Mouse (Mus musculus) stomach, postnatal 0 days (tissue): Measurements from ENCODE around the gene Pcbd1. TPM values are rescaled to one million over a fixed set of nuclear protein-coding genes. Genes with fewer than 3 reads are reported as not detected.

Experiments
- ATAC-seq: fragments of 200-750 bp; cut with Nextera tagmentation; 2 replicates; pipeline ENCODE4 v1.8.0; 2017; ENCODE audit not compliant: low FRiP score, low TSS enrichment
- DNase-seq: peaks from one replicate; pipeline ENCODE4 v3.0.0-alpha.2; 2016; ENCODE audit warnings: low spot score
- H3K27ac ChIP-seq: fragments of 300-500 bp; sonication (generic); replicated peaks from 2 replicates; pipeline ENCODE4 v1.5.1; 2014; ENCODE audit warnings: mild to moderate bottlenecking, control low read depth
- H3K27me3 ChIP-seq: fragments of 300-500 bp; sonication (generic); 2 replicates; pipeline ENCODE4 v1.6.1; 2014; ENCODE audit warnings: low read length; ENCODE audit not compliant: control insufficient read depth, insufficient read depth
- H3K36me3 ChIP-seq: fragments of 300-500 bp; sonication (generic); 2 replicates; pipeline ENCODE4 v1.6.1; 2014; ENCODE audit warnings: low read length, mixed read lengths; ENCODE audit not compliant: control insufficient read depth, insufficient read depth
- H3K4me1 ChIP-seq: fragments of 300-500 bp; sonication (generic); replicated peaks from 2 replicates; pipeline ENCODE4 v1.6.1; 2014; ENCODE audit warnings: antibody characterized with exemption; ENCODE audit not compliant: control insufficient read depth, insufficient read depth
- H3K4me2 ChIP-seq: fragments of 300-500 bp; sonication (generic); replicated peaks from 2 replicates; pipeline ENCODE4 v1.6.1; 2014; ENCODE audit warnings: low read depth, mild to moderate bottlenecking, control low read depth, moderate library complexity
- H3K4me3 ChIP-seq: fragments of 300-500 bp; sonication (generic); 2 replicates; pipeline ENCODE4 v1.5.1; 2014; ENCODE audit warnings: low read depth, low read length, control low read depth
- H3K9ac ChIP-seq: fragments of 300-500 bp; sonication (generic); 2 replicates; pipeline ENCODE4 v1.6.1; 2014; ENCODE audit warnings: mild to moderate bottlenecking, low read length, control low read depth, mixed read lengths
- H3K9me3 ChIP-seq: fragments of 300-500 bp; sonication (generic); 2 replicates; pipeline ENCODE4 v1.6.1; 2016; ENCODE audit warnings: low read length; ENCODE audit not compliant: control insufficient read depth
- CTCF ChIP-seq: IDR thresholded peaks from 2 replicates; pipeline ENCODE4 v1.5.1; 2016; ENCODE audit warnings: antibody characterized with exemption, low read depth, mild to moderate bottlenecking, moderate library complexity
- EP300 ChIP-seq: optimal IDR thresholded peaks from 2 replicates; pipeline ENCODE3; 2016; ENCODE audit warnings: antibody characterized with exemption
- WGBS: fragments of 180-500 bp; shearing (Covaris S2); extraction: QIAGEN DNeasy Blood & Tissue Kit; methylation state at CpG from one replicate; pipeline ENCODE4 v1.1.7; 2014; 5-methylcytosine and 5-hydroxymethylcytosine counted together
- microRNA-seq: library from miRNA; unstranded; fragments of <30 nt; microRNA quantifications from one replicate; pipeline ENCODE4, GENCODE M21; 2016
- polyA plus RNA-seq: library from polyadenylated mRNA; unstranded; fragments of >200 nt; fragmentation: Nextera tagmentation; extraction: Ambion mirVana; gene quantifications from 2 replicates; pipeline ENCODE4 v1.2.1, GENCODE M21; 2015

Pcbd1 gene
- polyA plus RNA-seq, 1 experiment from 2014 or later = 95.2 TPM

- Histone ChIP-seq H3K9me3 (no peaks in the 10 kb centered on the region), H3K36me3 (no peaks in the 10 kb centered on the region), H3K9ac (no peak overlapping the region), H3K27me3 (no peaks in the 10 kb centered on the region), H3K27ac (no peak overlapping the region), H3K4me3 (no peak overlapping the region), H3K4me2 (no peak overlapping the region), H3K4me1 (no peaks in the 10 kb centered on the region)
- DNase-seq (no peak), ATAC-seq (no peak)
- TF ChIP-seq CTCF (no peak), EP300 (no peak)
- WGBS = 43% methylated on average over 1 of the region's 1 CpGs
Observed at GRCm38 (mm10) chr10:61137567-61137966, 48.4 kb downstream of the Pcbd1 start.

- no peak for TF ChIP-seq EP300
- no peak for TF ChIP-seq CTCF
- H3K27me3 ChIP-seq = no peaks in the 10 kb centered on the region
- no peaks in the 10 kb centered on the region for H3K4me1 ChIP-seq
- ATAC-seq (no peak), DNase-seq (no peak)
- H3K27ac ChIP-seq = no peak overlapping the region
- H3K9me3 ChIP-seq = no peaks in the 10 kb centered on the region
- no peak overlapping the region for H3K9ac ChIP-seq
- no peak overlapping the region for H3K4me2 ChIP-seq
- no peaks in the 10 kb centered on the region for H3K36me3 ChIP-seq
- no peak overlapping the region for H3K4me3 ChIP-seq
- 89% methylated on average over 2 of the region's 2 CpGs for WGBS
Observed at GRCm38 (mm10) chr10:61143343-61143742, 54.2 kb downstream of the Pcbd1 start.

Small RNA genes lying within 50 kb of the gene (microRNA-seq; reads per million reads assigned to microRNA genes)
- not detected for gene Gm44308

Other genes with a start within 250 kb of the Pcbd1 start
- 25.0 and 26.6 TPM in 2 replicates for gene Sgpl1, start 58.4 kb downstream of the Pcbd1 start, polyA plus RNA-seq
- gene Tbata, start 82.6 kb downstream of the Pcbd1 start, polyA plus RNA-seq = 0.29 and 0.30 TPM in 2 replicates
- gene Adamts14, start 184.1 kb downstream of the Pcbd1 start, polyA plus RNA-seq = 1.1 TPM in 2 replicates
- 0.05 TPM in 1 of 2 replicates, not detected in the other for gene Prf1, start 208.5 kb downstream of the Pcbd1 start, polyA plus RNA-seq